Mouse (Mus musculus) heart, postnatal 0 days (tissue): ENCODE measurements around the gene Atox1. TPM values are rescaled to one million over a fixed set of nuclear protein-coding genes. Genes with fewer than 3 reads are reported as not detected.

Experiments
- ATAC-seq: fragments of 200-750 bp; cut with Nextera tagmentation; 2 replicates; pipeline ENCODE4 v1.8.0; 2017; ENCODE audit warnings: low read depth, moderate number of reproducible peaks, moderate library complexity; ENCODE audit not compliant: insufficient read depth
- DNase-seq: peaks from one replicate; pipeline ENCODE4 v3.0.0-alpha.2; 2016; ENCODE audit warnings: low spot score
- H3K27ac ChIP-seq: fragments of 300-500 bp; sonication (generic); 2 replicates; pipeline ENCODE4 v1.5.1; 2014; ENCODE audit warnings: low read depth, mild to moderate bottlenecking
- H3K27me3 ChIP-seq: fragments of 300-500 bp; sonication (generic); 2 replicates; pipeline ENCODE4 v1.6.1; 2014; ENCODE audit warnings: low read length, mixed read lengths; ENCODE audit not compliant: control insufficient read depth, insufficient read depth
- H3K36me3 ChIP-seq: fragments of 300-500 bp; sonication (generic); replicated peaks from 2 replicates; pipeline ENCODE4 v1.6.1; 2014; ENCODE audit warnings: low read length, mixed read lengths; ENCODE audit not compliant: control insufficient read depth, insufficient read depth
- H3K4me1 ChIP-seq: fragments of 300-500 bp; sonication (generic); 2 replicates; pipeline ENCODE4 v1.6.1; 2014; ENCODE audit warnings: antibody characterized with exemption; ENCODE audit not compliant: control insufficient read depth, insufficient read depth
- H3K4me2 ChIP-seq: fragments of 300-500 bp; sonication (generic); 2 replicates; pipeline ENCODE4 v1.6.1; 2014; ENCODE audit warnings: low read depth, mild to moderate bottlenecking, low read length, moderate library complexity
- H3K4me3 ChIP-seq: fragments of 300-500 bp; sonication (generic); 2 replicates; pipeline ENCODE4 v1.5.1; 2014; ENCODE audit warnings: low read depth, low read length
- H3K9ac ChIP-seq: fragments of 300-500 bp; sonication (generic); replicated peaks from 2 replicates; pipeline ENCODE4 v1.6.1; 2014; ENCODE audit warnings: low read depth, low read length, mixed read lengths
- H3K9me3 ChIP-seq: fragments of 300-500 bp; sonication (generic); replicated peaks from 2 replicates; pipeline ENCODE4 v1.6.1; 2016; ENCODE audit warnings: low read length; ENCODE audit not compliant: control insufficient read depth
- CTCF ChIP-seq: IDR thresholded peaks from 2 replicates; pipeline ENCODE4 v1.5.1; 2016; ENCODE audit warnings: antibody characterized with exemption, control low read depth, low read depth
- EP300 ChIP-seq: IDR thresholded peaks from 2 replicates; pipeline ENCODE4 v1.6.1; 2016; ENCODE audit warnings: antibody characterized with exemption, low read depth
- WGBS: fragments of 180-500 bp; shearing (Covaris S2); extraction: QIAGEN DNeasy Blood & Tissue Kit; methylation state at CpG from one replicate; pipeline ENCODE4 v1.1.7; 2014; 5-methylcytosine and 5-hydroxymethylcytosine counted together
- polyA plus RNA-seq: library from polyadenylated mRNA; unstranded; fragments of >200 nt; fragmentation: Nextera tagmentation; extraction: Ambion mirVana; gene quantifications from 2 replicates; pipeline ENCODE4 v1.2.1, GENCODE M21; 2015
- total RNA-seq: library from RNA; depleted of rRNA; stranded (reverse); fragments of >200 nt; gene quantifications from 2 replicates; pipeline ENCODE4 v1.2.3, GENCODE M21; 2014; ENCODE audit warnings: low replicate concordance

The Atox1 gene
- total and polyA plus RNA-seq, 2 experiments from 2014 or later: 262 to 346 TPM

GRCm38 (mm10) chr11:55469923-55470691 lies 9.1 kb upstream of the Atox1 start:
- peaks cover 27% of the 10 kb centered on the region for H3K4me1 ChIP-seq
- H3K9ac ChIP-seq: peak overlapping the region; percentile 78
- peak overlapping the region; percentile 88 for H3K27ac ChIP-seq
- peak; percentile 1 for ATAC-seq
- peak overlapping the region; percentile 65 for H3K4me3 ChIP-seq
- no peaks in the 10 kb centered on the region for H3K27me3 ChIP-seq
- under 1% methylated on average over 33 of the region's 46 CpGs for WGBS
- DNase-seq: peak; percentile 18
- TF ChIP-seq CTCF (no peak), EP300 (no peak)
- peak overlapping the region; percentile 82 for H3K4me2 ChIP-seq
- 0 out of 2 replicates have a peak, but pooled peaks cover 3% of the 10 kb centered on the region for H3K36me3 ChIP-seq
- no peaks in the 10 kb centered on the region for H3K9me3 ChIP-seq

GRCm38 (mm10) chr11:55469048-55469843 lies 8.2 kb upstream of the Atox1 start, which contains the start of gene G3bp1:
Gene G3bp1 (plus strand): TSS chr11:55469685.
- TF ChIP-seq EP300 (peak; percentile 87), CTCF (peak; percentile 59)
- Histone ChIP-seq H3K4me1 (peaks cover 27% of the 10 kb centered on the region), H3K4me3 (peak within 1 kb of the TSS; percentile 65), H3K9ac (peak within 1 kb of the TSS; percentile 78), H3K36me3 (0 out of 2 replicates have a peak, but pooled peaks cover 3% of the 10 kb centered on the region), H3K27ac (peak within 1 kb of the TSS; percentile 88), H3K4me2 (peak within 1 kb of the TSS; percentile 82), H3K27me3 (no peaks in the 10 kb centered on the region), H3K9me3 (no peaks in the 10 kb centered on the region)
- ATAC-seq (peak; percentile 94), DNase-seq (peak; percentile 100)
- under 1% methylated on average over 56 of the region's 57 CpGs for WGBS

GRCm38 (mm10) chr11:55468611-55469047 lies 7.6 kb upstream of the Atox1 start:
- Histone ChIP-seq H3K9ac (peak overlapping the region; percentile 50), H3K4me1 (peaks cover 24% of the 10 kb centered on the region), H3K4me2 (peak overlapping the region; percentile 58), H3K4me3 (peak overlapping the region; percentile 49), H3K27me3 (no peaks in the 10 kb centered on the region), H3K27ac (peak overlapping the region; percentile 88), H3K9me3 (no peaks in the 10 kb centered on the region), H3K36me3 (0 out of 2 replicates have a peak, but pooled peaks cover 3% of the 10 kb centered on the region)
- 3% methylated on average over 17 of the region's 17 CpGs for WGBS
- ATAC-seq (0 out of 2 replicates have a peak, but pooled peaks have one; percentile 1), DNase-seq (peak; percentile 39)
- TF ChIP-seq EP300 (peak; percentile 23; the same call in 1 of the 2 replicates), CTCF (no peak)

GRCm38 (mm10) chr11:55468012-55468411 lies 7.0 kb upstream of the Atox1 start:
- Histone ChIP-seq H3K4me1 (peaks cover 18% of the 10 kb centered on the region), H3K4me3 (peak overlapping the region; percentile 49; the same call in 1 of the 2 replicates), H3K9ac (peak overlapping the region; percentile 50; the same call in 1 of the 2 replicates), H3K27ac (peak overlapping the region; percentile 88), H3K4me2 (peak overlapping the region; percentile 58), H3K9me3 (no peaks in the 10 kb centered on the region), H3K27me3 (no peaks in the 10 kb centered on the region), H3K36me3 (0 out of 2 replicates have a peak, but pooled peaks cover 3% of the 10 kb centered on the region)
- no peak for TF ChIP-seq CTCF
- no peak for TF ChIP-seq EP300
- DNase-seq (no peak), ATAC-seq (no peak)
- WGBS: 66% methylated on average over 10 of the region's 10 CpGs

GRCm38 (mm10) chr11:55465177-55465576 lies 4.1 kb upstream of the Atox1 start:
- no peaks in the 10 kb centered on the region for H3K9me3 ChIP-seq
- H3K4me3 ChIP-seq: no peak overlapping the region
- DNase-seq (no peak), ATAC-seq (no peak)
- 83% methylated on average over 3 of the region's 3 CpGs for WGBS
- no peak overlapping the region for H3K9ac ChIP-seq
- no peaks in the 10 kb centered on the region for H3K27me3 ChIP-seq
- no peak overlapping the region for H3K27ac ChIP-seq
- peaks cover 13% of the 10 kb centered on the region for H3K4me1 ChIP-seq
- H3K36me3 ChIP-seq: no peaks in the 10 kb centered on the region
- TF ChIP-seq EP300: no peak
- TF ChIP-seq CTCF: no peak
- H3K4me2 ChIP-seq: no peak overlapping the region
